Mouse (Mus musculus) MEL (cell line): ENCODE results near the gene Glrx3. TPM values are rescaled to one million over a fixed set of nuclear protein-coding genes. Genes with fewer than 3 reads are reported as not detected.
A peak's percentile ranks its signal among the peaks of the same experiment; 100 is the strongest.

ENCODE experiments used
- DNase-seq: peaks from one replicate; pipeline ENCODE4 v3.0.0; 2011; ENCODE audit warnings: low read depth, low spot score
- H3K27ac ChIP-seq: 2 replicates; pipeline ENCODE4 v1.5.1; 2012; ENCODE audit warnings: low read depth, mild to moderate bottlenecking, control low read depth, low read length, moderate library complexity; ENCODE audit not compliant: control insufficient read depth
- H3K27me3 ChIP-seq, 2 experiments: fragments of 150-350 bp in 1 of 2; sonication (generic) in 1 of 2; 2 replicates each; pipeline ENCODE4 v1.6.1; 2012; ENCODE audit warnings: low read length in 2 of 2, mild to moderate bottlenecking in 2 of 2, improper control_type of control experiment in 1 of 2, moderate library complexity in 1 of 2; ENCODE audit not compliant: insufficient read depth in 2 of 2, control insufficient read depth in 1 of 2
- H3K36me3 ChIP-seq, 2 experiments: 2 replicates each; pipeline ENCODE4 v1.6.1; 2012 to 2014; ENCODE audit warnings: low read length in 2 of 2, improper control_type of control experiment in 1 of 2, inconsistent platforms in 1 of 2, mild to moderate bottlenecking in 1 of 2; ENCODE audit not compliant: insufficient read depth in 2 of 2, control insufficient read depth in 1 of 2
- H3K4me1 ChIP-seq, 2 experiments: fragments of 150-350 bp in 1 of 2; sonication (generic) in 1 of 2; 2 replicates each; pipeline ENCODE4 v1.6.1; 2012; ENCODE audit warnings: low read length in 2 of 2, improper control_type of control experiment in 1 of 2, mild to moderate bottlenecking in 1 of 2; ENCODE audit not compliant: insufficient read depth in 2 of 2, control insufficient read depth in 1 of 2
- H3K4me3 ChIP-seq, 2 experiments: fragments of 150-350 bp in 1 of 2; sonication (generic) in 1 of 2; 2 replicates each; pipeline ENCODE4 v1.5.1; 2012; ENCODE audit warnings: low read depth in 2 of 2, low read length in 2 of 2, mild to moderate bottlenecking in 2 of 2, moderate library complexity in 2 of 2, control low read depth in 1 of 2, improper control_type of control experiment in 1 of 2; ENCODE audit not compliant: control insufficient read depth in 1 of 2, insufficient read depth in 1 of 2
- H3K79me2 ChIP-seq: 2 replicates; pipeline ENCODE4 v1.6.1; 2012; ENCODE audit warnings: mild to moderate bottlenecking, low read length, moderate library complexity; ENCODE audit not compliant: control insufficient read depth, poor library complexity, insufficient read depth
- H3K9ac ChIP-seq: 2 replicates; pipeline ENCODE4 v1.6.1; 2012; ENCODE audit warnings: low read depth, mild to moderate bottlenecking, control low read depth, low read length, moderate library complexity; ENCODE audit not compliant: control insufficient read depth, poor library complexity, severe bottlenecking
- H3K9me3 ChIP-seq: fragments of 150-350 bp; sonication (generic); replicated peaks from 2 replicates; pipeline ENCODE4 v1.6.1; 2012; ENCODE audit warnings: mild to moderate bottlenecking, low read length, improper control_type of control experiment, moderate library complexity; ENCODE audit not compliant: insufficient read depth
- BHLHE40 ChIP-seq: IDR thresholded peaks from 2 replicates; pipeline ENCODE4 v1.6.1; 2012; ENCODE audit warnings: low read depth, mild to moderate bottlenecking, inconsistent platforms, low read length, improper control_type of control experiment, borderline replicate concordance
- CHD2 ChIP-seq: IDR thresholded peaks from 2 replicates; pipeline ENCODE4 v1.6.1; 2011; ENCODE audit warnings: low read length, improper control_type of control experiment
- CTCF ChIP-seq, 3 experiments: IDR thresholded peaks in 2 of 3; conservative IDR thresholded peaks in 1 of 3; 2 replicates each; pipeline ENCODE4 v1.5.1; 2011 to 2012; ENCODE audit warnings: low read length in 3 of 3, low read depth in 2 of 3, mild to moderate bottlenecking in 2 of 3, improper control_type of control experiment in 1 of 3, inconsistent platforms in 1 of 3, mixed read lengths in 1 of 3, moderate library complexity in 1 of 3; ENCODE audit not compliant: control insufficient read depth in 1 of 3, insufficient read depth in 1 of 3, poor library complexity in 1 of 3, severe bottlenecking in 1 of 3
- E2F4 ChIP-seq: IDR thresholded peaks from 2 replicates; pipeline ENCODE4 v1.6.1; 2011; ENCODE audit warnings: low read depth, low read length, improper control_type of control experiment, borderline replicate concordance
- ETS1 ChIP-seq: IDR thresholded peaks from 2 replicates; pipeline ENCODE4 v1.6.1; 2012; ENCODE audit warnings: low read depth, mild to moderate bottlenecking, inconsistent platforms, low read length, improper control_type of control experiment, moderate library complexity
- GABPA ChIP-seq: IDR thresholded peaks from 2 replicates; pipeline ENCODE4 v1.6.1; 2012; ENCODE audit warnings: low read depth, mild to moderate bottlenecking, inconsistent platforms, low read length, improper control_type of control experiment, moderate library complexity
- GATA1 ChIP-seq: IDR thresholded peaks from 2 replicates; pipeline ENCODE4 v1.6.1; 2011; ENCODE audit warnings: low read depth, low read length, improper control_type of control experiment
- JUND ChIP-seq: IDR thresholded peaks from 2 replicates; pipeline ENCODE4 v1.6.1; 2011; ENCODE audit warnings: low read depth, mild to moderate bottlenecking, improper control_type of control experiment, low read length
- MAX ChIP-seq: IDR thresholded peaks from 2 replicates; pipeline ENCODE4 v1.6.1; 2011; ENCODE audit warnings: low read length, improper control_type of control experiment
- MAZ ChIP-seq: IDR thresholded peaks from 2 replicates; pipeline ENCODE4 v1.6.1; 2012; ENCODE audit warnings: low read depth, mild to moderate bottlenecking, inconsistent platforms, low read length, improper control_type of control experiment
- MEF2A ChIP-seq: IDR thresholded peaks from 2 replicates; pipeline ENCODE4 v1.6.1; 2014; ENCODE audit warnings: low read depth, mild to moderate bottlenecking, inconsistent platforms, low read length, improper control_type of control experiment; ENCODE audit not compliant: poor library complexity, insufficient replicate concordance, severe bottlenecking; ENCODE audit errors: extremely low read depth
- MXI1 ChIP-seq: IDR thresholded peaks from 2 replicates; pipeline ENCODE4 v1.6.1; 2011; ENCODE audit warnings: mild to moderate bottlenecking, low read depth, low read length, improper control_type of control experiment
- MYB ChIP-seq: IDR thresholded peaks from 2 replicates; pipeline ENCODE4 v1.6.1; 2011; ENCODE audit warnings: mild to moderate bottlenecking, low read depth, low read length, improper control_type of control experiment
- MYC ChIP-seq: IDR thresholded peaks from 2 replicates; pipeline ENCODE4 v1.6.1; 2011; ENCODE audit warnings: low read depth, mild to moderate bottlenecking, low read length, improper control_type of control experiment, moderate library complexity
- NELFE ChIP-seq: IDR thresholded peaks from 2 replicates; pipeline ENCODE4 v1.6.1; 2011; ENCODE audit warnings: low read depth, low read length, improper control_type of control experiment
- NRF1 ChIP-seq: IDR thresholded peaks from 2 replicates; pipeline ENCODE4 v1.6.1; 2014; ENCODE audit warnings: low read depth, mild to moderate bottlenecking, inconsistent platforms, low read length, improper control_type of control experiment, moderate library complexity; ENCODE audit not compliant: poor library complexity, insufficient read depth, severe bottlenecking
- POLR2A ChIP-seq, 2 experiments: IDR thresholded peaks; 2 replicates each; pipeline ENCODE4 v1.6.1; 2011 to 2012; ENCODE audit warnings: low read length in 2 of 2, mild to moderate bottlenecking in 2 of 2, control low read depth in 1 of 2, improper control_type of control experiment in 1 of 2, low read depth in 1 of 2, moderate library complexity in 1 of 2; ENCODE audit not compliant: control insufficient read depth in 1 of 2, insufficient read depth in 1 of 2, poor library complexity in 1 of 2
- POLR2AphosphoS2 ChIP-seq: IDR thresholded peaks from 2 replicates; pipeline ENCODE4 v1.6.1; 2011; ENCODE audit warnings: low read length, improper control_type of control experiment
- POLR2AphosphoS5 ChIP-seq: IDR thresholded peaks from 2 replicates; pipeline ENCODE4 v1.6.1; 2012; ENCODE audit warnings: low read depth, borderline replicate concordance, mild to moderate bottlenecking, inconsistent platforms, low read length, moderate library complexity, mixed read lengths
- RAD21 ChIP-seq: IDR thresholded peaks from 2 replicates; pipeline ENCODE4 v1.6.1; 2011; ENCODE audit warnings: mild to moderate bottlenecking, low read depth, low read length, improper control_type of control experiment
- RCOR1 ChIP-seq: IDR thresholded peaks from 2 replicates; pipeline ENCODE4 v1.6.1; 2012; ENCODE audit warnings: low read depth, mild to moderate bottlenecking, inconsistent platforms, low read length, improper control_type of control experiment
- SIN3A ChIP-seq: IDR thresholded peaks from 2 replicates; pipeline ENCODE4 v1.6.1; 2012; ENCODE audit warnings: low read length, improper control_type of control experiment, inconsistent platforms
- SMC3 ChIP-seq: IDR thresholded peaks from 2 replicates; pipeline ENCODE4 v1.6.1; 2011; ENCODE audit warnings: low read depth, low read length, improper control_type of control experiment
- TAL1 ChIP-seq: IDR thresholded peaks from 2 replicates; pipeline ENCODE4 v1.6.1; 2012; ENCODE audit warnings: mild to moderate bottlenecking, inconsistent platforms, low read length, moderate library complexity, mixed read lengths
- TBP ChIP-seq: IDR thresholded peaks from 2 replicates; pipeline ENCODE4 v1.8.0; 2011; ENCODE audit warnings: low read depth, low read length, improper control_type of control experiment
- TCF12 ChIP-seq: IDR thresholded peaks from 2 replicates; pipeline ENCODE4 v1.6.1; 2014; ENCODE audit warnings: low read depth, mild to moderate bottlenecking, inconsistent platforms, low read length, improper control_type of control experiment, moderate library complexity
- UBTF ChIP-seq: IDR thresholded peaks from 2 replicates; pipeline ENCODE4 v1.6.1; 2012; ENCODE audit warnings: low read depth, mild to moderate bottlenecking, inconsistent platforms, low read length, improper control_type of control experiment, moderate library complexity, borderline replicate concordance; ENCODE audit not compliant: insufficient read depth
- USF1 ChIP-seq: IDR thresholded peaks from 2 replicates; pipeline ENCODE4 v1.6.1; 2014; ENCODE audit warnings: low read depth, mild to moderate bottlenecking, inconsistent platforms, low read length, improper control_type of control experiment, moderate library complexity
- ZC3H11A ChIP-seq: IDR thresholded peaks from 2 replicates; pipeline ENCODE4 v1.6.1; 2012; ENCODE audit warnings: low read depth, mild to moderate bottlenecking, inconsistent platforms, low read length, improper control_type of control experiment
- ZNF384 ChIP-seq: IDR thresholded peaks from 2 replicates; pipeline ENCODE4 v1.6.1; 2012; ENCODE audit warnings: low read depth, mild to moderate bottlenecking, inconsistent platforms, low read length, improper control_type of control experiment
- polyA plus RNA-seq, 2 experiments: library from polyadenylated mRNA; stranded (reverse) in 1 of 2; unstranded in 1 of 2; fragments of >175 nt in 1 of 2; fragments of >200 nt in 1 of 2; gene quantifications; 2 replicates each; pipeline versions ENCODE4 v1.2.1 to v1.2.4; 2012; ENCODE audit warnings: low replicate concordance in 2 of 2, low read depth in 1 of 2; ENCODE audit not compliant: insufficient read length in 2 of 2, insufficient read depth in 1 of 2, missing spikeins in 1 of 2
- total RNA-seq: library from RNA; depleted of rRNA; stranded (reverse); fragments of 300-350 nt; gene quantifications from 2 replicates; pipeline ENCODE4 v1.2.3, GENCODE M21; 2012

Gene Glrx3
- total and polyA plus RNA-seq, 3 experiments: 175 to 290 (median 279) TPM

GRCm38 (mm10) chr7:137477950-137478620, 40.7 kb downstream of the Glrx3 start:
- TF ChIP-seq UBTF (no peak), MYC (no peak), TBP (0 out of 2 replicates have a peak, but pooled peaks have one; percentile 17), SIN3A (peak; percentile 61; the same call in 1 of the 2 replicates), NRF1 (0 out of 2 replicates have a peak, but pooled peaks have one; percentile 26), MXI1 (no peak), MAZ (0 out of 2 replicates have a peak, but pooled peaks have one; percentile 34), TAL1 (no peak), RAD21 (no peak; the same call in none of the 2 replicates), E2F4 (no peak), ZNF384 (peak; percentile 36; the same call in 1 of the 2 replicates), MEF2A (no peak), USF1 (no peak), POLR2A (IDR thresholded peaks at IDR 0.05; ENCODE audit: control insufficient read depth in 1 of 2, insufficient read depth in 1 of 2, low read depth in 1 of 2, low read length in 2 of 2, poor library complexity in 1 of 2) (no peak), NELFE (no peak), POLR2AphosphoS5 (no peak), JUND (no peak), GABPA (no peak), ZC3H11A (peak; percentile 96), BHLHE40 (peak; percentile 59; the same call in 1 of the 2 replicates), POLR2AphosphoS2 (no peak), CHD2 (no peak), TCF12 (0 out of 2 replicates have a peak, but pooled peaks have one; percentile 13), RCOR1 (no peak), GATA1 (no peak), ETS1 (no peak), MAX (no peak), CTCF (IDR thresholded peaks at IDR 0.05 in 2 of 3, conservative IDR thresholded peaks at IDR 0.05 in 1 of 3; ENCODE audit: control insufficient read depth in 1 of 3, insufficient read depth in 1 of 3, low read depth in 2 of 3, low read length in 3 of 3, poor library complexity in 1 of 3, severe bottlenecking in 1 of 3) (peak in 2 of 3 experiments; percentile 96 to 100; a peak in 5 of 6 replicates), SMC3 (peak; percentile 96), MYB (no peak)
- TF ChIP-seq, all 39 proteins: peak for 10
- peak overlapping the region; percentile 29 to 56; a peak in 3 of 4 replicates for H3K4me3 ChIP-seq
- peak overlapping the region; percentile 47 for H3K9ac ChIP-seq
- H3K36me3 ChIP-seq: no peaks in the 10 kb centered on the region
- H3K4me1 ChIP-seq: no peaks in the 10 kb centered on the region
- H3K79me2 ChIP-seq: no peaks in the 10 kb centered on the region
- H3K27me3 ChIP-seq: no peaks in the 10 kb centered on the region
- no peak overlapping the region for H3K27ac ChIP-seq
- peak; percentile 88 for DNase-seq
- H3K9me3 ChIP-seq: no peaks in the 10 kb centered on the region
